Mouse (Mus musculus): Measurements from ENCODE around the gene Dop1a.

- TF ChIP-seq POLR2A (IDR thresholded peaks at IDR 0.05; ENCODE audit: borderline replicate concordance, low read depth, low read length): no peak
- no peak for TF ChIP-seq CTCF (IDR thresholded peaks at IDR 0.05; ENCODE audit: low read depth, low read length)
Measured at GRCm38 (mm10) chr9:86476763-86477162, 9.8 kb downstream of the Dop1a start.
